Mouse (Mus musculus) liver, embryonic 14 days (tissue): Measurements from ENCODE around the gene Ehbp1. TPM values are rescaled to one million over a fixed set of nuclear protein-coding genes. Genes with fewer than 3 reads are reported as not detected.

Source experiments
- polyA plus RNA-seq: library from polyadenylated mRNA; depleted of rRNA; stranded (reverse); fragments of >200 nt; gene quantifications from 2 replicates; pipeline ENCODE4 v1.2.3, GENCODE M21; 2012; rRNA removed

Gene Ehbp1
- 3.7 and 4.1 TPM in 2 replicates for polyA plus RNA-seq

GRCm38 (mm10) chr11:22342242-22343207, at the start of gene Ehbp1:
Gene Ehbp1 (minus strand): TSS chr11:22342292.

GRCm38 (mm10) chr11:22002783-22003340, 339.2 kb downstream of the Ehbp1 start, which contains the start of gene Otx1:
Gene Otx1 (minus strand): TSS chr11:22002897.

Other genes with a start within 250 kb of the Ehbp1 start
- gene Tmem17, start 169.8 kb upstream of the Ehbp1 start, polyA plus RNA-seq: 1.0 and 1.4 TPM in 2 replicates